Mouse (Mus musculus) monocyte, adult 2 months (primary cell): ENCODE data around the gene Hoxb5.

Experiments used
- DNase-seq, 2 experiments: peaks; one replicate each; pipeline ENCODE4 v3.0.0; 2022; ENCODE audit warnings: low spot score in 2 of 2, low read depth in 1 of 2

Hoxb5 gene

GRCm38 (mm10) chr11:96334998-96335397 is 31.9 kb downstream of the Hoxb5 start:
- DNase-seq = no peak

GRCm38 (mm10) chr11:96336597-96336996 is 33.5 kb downstream of the Hoxb5 start:
- no peak for DNase-seq

GRCm38 (mm10) chr11:96337026-96337425 is 33.9 kb downstream of the Hoxb5 start:
- no peak for DNase-seq

- no peak for DNase-seq
Observed at GRCm38 (mm10) chr11:96338957-96339855, 36.1 kb downstream of the Hoxb5 start.

GRCm38 (mm10) chr11:96340698-96341365 is 37.7 kb downstream of the Hoxb5 start:
- DNase-seq = no peak

GRCm38 (mm10) chr11:96341701-96342575 is 38.8 kb downstream of the Hoxb5 start:
- DNase-seq = no peak

- DNase-seq = no peak
Observed at GRCm38 (mm10) chr11:96342576-96342930, 39.4 kb downstream of the Hoxb5 start.

- no peak for DNase-seq
Observed at GRCm38 (mm10) chr11:96343206-96343745, 40.1 kb downstream of the Hoxb5 start.

- DNase-seq = no peak
Observed at GRCm38 (mm10) chr11:96344061-96344877, 41.1 kb downstream of the Hoxb5 start.

- DNase-seq = no peak
Observed at GRCm38 (mm10) chr11:96344878-96345159, 41.7 kb downstream of the Hoxb5 start.

GRCm38 (mm10) chr11:96345220-96345892 is 42.2 kb downstream of the Hoxb5 start:
- no peak for DNase-seq

- no peak for DNase-seq
Observed at GRCm38 (mm10) chr11:96345893-96346806, 43.0 kb downstream of the Hoxb5 start.

GRCm38 (mm10) chr11:96346916-96347520 is 43.9 kb downstream of the Hoxb5 start:
- DNase-seq = no peak

- DNase-seq = no peak
Observed at GRCm38 (mm10) chr11:96347717-96348116, 44.6 kb downstream of the Hoxb5 start.

GRCm38 (mm10) chr11:96348141-96348928 is 45.2 kb downstream of the Hoxb5 start:
- DNase-seq = no peak

- no peak for DNase-seq
Observed at GRCm38 (mm10) chr11:96348988-96349387, 45.9 kb downstream of the Hoxb5 start.

GRCm38 (mm10) chr11:96349491-96350340 is 46.6 kb downstream of the Hoxb5 start:
- DNase-seq = no peak
